ENCODE assay signal across 10 mouse cellular contexts in the genomic region with DNA sequence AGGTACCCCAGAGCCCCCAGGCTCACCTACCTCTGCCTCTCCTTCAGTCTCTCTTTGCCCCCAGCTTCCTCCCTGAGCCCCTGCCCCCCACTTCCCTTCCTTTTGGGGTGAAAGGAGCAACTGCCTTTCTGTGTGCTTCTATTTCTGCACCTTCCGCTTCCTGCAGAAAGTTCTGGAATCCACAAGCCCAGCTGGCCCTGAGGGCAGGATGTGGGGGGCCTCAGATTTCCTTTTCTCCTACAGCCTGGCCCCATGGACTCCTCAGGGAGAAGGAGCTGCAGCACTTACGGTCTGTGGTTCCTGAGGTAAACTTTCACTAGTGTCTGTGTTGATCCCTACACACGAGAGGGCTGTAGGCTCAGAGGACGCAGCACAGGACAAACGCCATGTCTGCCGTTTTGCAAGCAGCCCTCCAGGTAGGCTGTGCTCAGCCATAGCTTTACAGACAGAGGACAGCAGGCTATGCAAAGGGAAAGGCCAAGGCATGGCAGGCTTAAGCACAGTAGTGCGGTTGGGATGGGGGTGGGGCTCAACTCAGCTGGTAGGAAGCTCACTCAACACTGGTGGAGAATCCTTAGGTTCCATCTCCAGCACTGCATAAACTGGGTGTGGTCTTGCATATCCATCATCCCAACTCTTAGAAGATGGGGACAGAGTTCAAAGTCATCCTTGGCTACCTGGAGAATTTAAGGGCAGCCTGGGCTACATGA.
DNase-seq lines count a peak whose midpoint lies in the region; ATAC-seq lines count a peak whose summit lies in the region.
"Had no signal": no experiment of that assay in that cellular context is flagged by ENCODE, and none has a peak within 500 bp of the region (broad histone marks: within the 10 kb centered on the region; RNA-seq: fewer than 3 reads in every experiment).

No protein-coding gene starts in this region.

- no peak overlapping the region for H3K4me2 ChIP-seq in heart, embryonic 14.5 days (ENCODE audit: low read length)
- H3K4me2 ChIP-seq: hindbrain, embryonic 13.5 days; neural tube, embryonic 13.5 days had no signal

- H3K27ac ChIP-seq in heart, embryonic 14.5 days (replicated peaks in 1 of 2; ENCODE audit: control insufficient read depth in 1 of 2, insufficient read depth in 1 of 2, low read depth in 2 of 2, low read length in 2 of 2): peak overlapping the region; percentile 59 to 68
- H3K27ac ChIP-seq: hindbrain, embryonic 13.5 days; neural tube, embryonic 13.5 days had no signal

- peak; percentile 19; the same call in 1 of the 2 replicates for ATAC-seq in heart, embryonic 14.5 days (ENCODE audit: insufficient number of reproducible peaks, insufficient read depth, low FRiP score, low read depth)

- no peaks in the 10 kb centered on the region for H3K9me3 ChIP-seq in heart, embryonic 14.5 days (ENCODE audit: control insufficient read depth, low read length)
- H3K9me3 ChIP-seq: hindbrain, embryonic 13.5 days; neural tube, embryonic 13.5 days had no signal

- H3K9ac ChIP-seq in heart, embryonic 14.5 days (ENCODE audit: low read length): no peak overlapping the region
- H3K9ac ChIP-seq: hindbrain, embryonic 13.5 days; neural tube, embryonic 13.5 days had no signal

- H3K4me1 ChIP-seq in heart, embryonic 14.5 days (ENCODE audit: control insufficient read depth in 2 of 2, insufficient read depth in 2 of 2, low read length in 2 of 2): peaks cover 7 to 11% of the 10 kb centered on the region in 2 experiments; a peak in 3 of 4 replicates
- H3K4me1 ChIP-seq: hindbrain, embryonic 13.5 days; neural tube, embryonic 13.5 days had no signal

- H3K36me3 ChIP-seq in heart, embryonic 14.5 days (ENCODE audit: control insufficient read depth, insufficient read depth, low read length): no peaks in the 10 kb centered on the region
- H3K36me3 ChIP-seq: hindbrain, embryonic 13.5 days; neural tube, embryonic 13.5 days had no signal

- peak; percentile 19 for DNase-seq in adrenal gland, postnatal 14 days
- DNase-seq in adrenal gland, adult 2 months: no peak
- DNase-seq in 416B (ENCODE audit: low read depth) (peak; percentile 78), liver (peak; percentile 35)
- no peak for DNase-seq in ovary, postnatal 10 days (ENCODE audit: low spot score)
- DNase-seq in frontal cortex, postnatal 10 days (ENCODE audit: low spot score in 2 of 2): no peak
- DNase-seq in urinary bladder, adult 18-20 months (ENCODE audit: low spot score in 2 of 2): no peak

- H3K27me3 ChIP-seq in heart, embryonic 14.5 days (ENCODE audit: control insufficient read depth, insufficient read depth, low read length): no peaks in the 10 kb centered on the region
- H3K27me3 ChIP-seq: hindbrain, embryonic 13.5 days; neural tube, embryonic 13.5 days had no signal

- H3K4me3 ChIP-seq in heart, embryonic 14.5 days (ENCODE audit: control insufficient read depth in 1 of 2, insufficient read depth in 1 of 2, low read depth in 1 of 2, low read length in 2 of 2): no peak overlapping the region
- H3K4me3 ChIP-seq: hindbrain, embryonic 13.5 days; neural tube, embryonic 13.5 days had no signal

- WGBS in heart, embryonic 14.5 days: 62% methylated on average over 7 of the region's 7 CpGs

Comparison
In these comparisons a context has a peak if more than half of its experiments do, and no peak if none do; other contexts are left out.
1. DNase-seq: peak in adrenal gland, postnatal 14 days (single experiment), 416B (single experiment) and liver (single experiment); none in adrenal gland, adult 2 months (single experiment), ovary, postnatal 10 days (single experiment), frontal cortex, postnatal 10 days (0 of 2) and urinary bladder, adult 18-20 months (0 of 2).